Mouse (Mus musculus) fat pad, adult 2 months (tissue): ENCODE data around the gene Uba7.
A peak's percentile ranks its signal among the peaks of the same experiment; 100 is the strongest.
"Not testable (repeated sequence)": the region's sequence is repeated elsewhere in the genome, so short reads cannot be mapped to it uniquely, and the experiment has no call there.

Source experiments
- DNase-seq: peaks from one replicate; pipeline ENCODE4 v3.0.0-alpha.2; 2011; ENCODE audit warnings: low read depth, low spot score; ENCODE audit errors: extremely low read depth

Uba7 gene

GRCm38 (mm10) chr9:107992197-107992596 lies 16.9 kb downstream of the Uba7 start, which contains the start of gene Cdhr4:
Gene Cdhr4 (plus strand): TSS chr9:107992497.
- DNase-seq, result no peak

- no peak for DNase-seq
Measured at GRCm38 (mm10) chr9:107993013-107993412, 17.7 kb downstream of the Uba7 start.

GRCm38 (mm10) chr9:107994464-107994863 lies 19.2 kb downstream of the Uba7 start:
- no peak for DNase-seq

- DNase-seq, result no peak
Measured at GRCm38 (mm10) chr9:107995513-107995912, 20.2 kb downstream of the Uba7 start.

- no peak for DNase-seq
Measured at GRCm38 (mm10) chr9:107996049-107996448, 20.7 kb downstream of the Uba7 start, which contains the start of gene Gm20662. Gene Gm20662 (plus strand): TSS chr9:107996349.

- DNase-seq, result peak; percentile 95
Measured at GRCm38 (mm10) chr9:108001922-108002770, 26.8 kb downstream of the Uba7 start, which contains the start of gene Ip6k1. Gene Ip6k1 (plus strand): TSS chr9:108002501.

GRCm38 (mm10) chr9:108002778-108003530 lies 27.6 kb downstream of the Uba7 start:
- no peak for DNase-seq

- no peak for DNase-seq
Measured at GRCm38 (mm10) chr9:108003531-108003890, 28.2 kb downstream of the Uba7 start.

GRCm38 (mm10) chr9:108008041-108008440 lies 32.7 kb downstream of the Uba7 start:
- no peak for DNase-seq

- DNase-seq, result no peak
Measured at GRCm38 (mm10) chr9:108010385-108010784, 35.1 kb downstream of the Uba7 start.

GRCm38 (mm10) chr9:108013577-108013976 lies 38.3 kb downstream of the Uba7 start:
- not testable (repeated sequence) for DNase-seq

- no peak for DNase-seq
Measured at GRCm38 (mm10) chr9:108017127-108017526, 41.8 kb downstream of the Uba7 start.

GRCm38 (mm10) chr9:108020741-108021140 lies 45.4 kb downstream of the Uba7 start:
- no peak for DNase-seq

- no peak for DNase-seq
Measured at GRCm38 (mm10) chr9:108023216-108023615, 47.9 kb downstream of the Uba7 start.

GRCm38 (mm10) chr9:108026584-108026983 lies 51.3 kb downstream of the Uba7 start:
- DNase-seq, result no peak

GRCm38 (mm10) chr9:108027867-108028266 lies 52.6 kb downstream of the Uba7 start:
- no peak for DNase-seq

GRCm38 (mm10) chr9:108032126-108032525 lies 56.8 kb downstream of the Uba7 start:
- DNase-seq, result no peak
